Mouse (Mus musculus): ENCODE measurements around the gene Mefv. TPM values are rescaled to one million over a fixed set of nuclear protein-coding genes. Genes with fewer than 3 reads are reported as not detected.

The Mefv gene
- 0.48 and 0.62 TPM in 2 replicates for polyA plus RNA-seq (2012; rRNA removed; ENCODE audit: low replicate concordance)

GRCm38 (mm10) chr16:3717980-3718379 is at the start of gene Mefv:
Gene Mefv (minus strand): TSS chr16:3718097.

GRCm38 (mm10) chr16:3743503-3744185 is 25.7 kb upstream of the Mefv start, which contains the start of gene Zfp263:
Gene Zfp263 (plus strand): TSS chr16:3744093.

Other genes with a start within 250 kb of the Mefv start
- not detected in 2 replicates for gene Olfr161, start 127.1 kb downstream of the Mefv start, polyA plus RNA-seq (2012; rRNA removed; ENCODE audit: low replicate concordance)
- gene Zfp263, start 26.0 kb upstream of the Mefv start, polyA plus RNA-seq (2012; rRNA removed; ENCODE audit: low replicate concordance), result 8.3 and 10.4 TPM in 2 replicates
- gene Olfr15, start 112.8 kb upstream of the Mefv start, polyA plus RNA-seq (2012; rRNA removed; ENCODE audit: low replicate concordance), result not detected in 2 replicates
- gene Zfp174, start 129.2 kb upstream of the Mefv start, polyA plus RNA-seq (2012; rRNA removed; ENCODE audit: low replicate concordance), result 1.0 and 2.4 TPM in 2 replicates
- 80.8 and 96.2 TPM in 2 replicates for gene Naa60, start 154.3 kb upstream of the Mefv start, polyA plus RNA-seq (2012; rRNA removed; ENCODE audit: low replicate concordance)
- 2.9 and 3.6 TPM in 2 replicates for gene Zfp597, start 166.5 kb upstream of the Mefv start, polyA plus RNA-seq (2012; rRNA removed; ENCODE audit: low replicate concordance)
- 0.24 TPM in 1 of 2 replicates, not detected in the other for gene Gm20695, start 166.6 kb upstream of the Mefv start, polyA plus RNA-seq (2012; rRNA removed; ENCODE audit: low replicate concordance)
- 4.1 and 12.7 TPM in 2 replicates for gene 1700037C18Rik, start 190.6 kb upstream of the Mefv start, polyA plus RNA-seq (2012; rRNA removed; ENCODE audit: low replicate concordance)
- 5.3 and 7.0 TPM in 2 replicates for gene Cluap1, start 190.7 kb upstream of the Mefv start, polyA plus RNA-seq (2012; rRNA removed; ENCODE audit: low replicate concordance)

All from mammary gland, adult 2 months (tissue).